Mouse (Mus musculus) MEL (cell line): ENCODE measurements around the gene Gm10073. TPM values are rescaled to one million over a fixed set of nuclear protein-coding genes. Genes with fewer than 3 reads are reported as not detected.

Source experiments
- DNase-seq: peaks from one replicate; pipeline ENCODE4 v3.0.0; 2011; ENCODE audit warnings: low read depth, low spot score
- H3K27ac ChIP-seq: 2 replicates; pipeline ENCODE4 v1.5.1; 2012; ENCODE audit warnings: low read depth, mild to moderate bottlenecking, control low read depth, low read length, moderate library complexity; ENCODE audit not compliant: control insufficient read depth
- H3K27me3 ChIP-seq, 2 experiments: fragments of 150-350 bp in 1 of 2; sonication (generic) in 1 of 2; 2 replicates each; pipeline ENCODE4 v1.6.1; 2012; ENCODE audit warnings: low read length in 2 of 2, mild to moderate bottlenecking in 2 of 2, improper control_type of control experiment in 1 of 2, moderate library complexity in 1 of 2; ENCODE audit not compliant: insufficient read depth in 2 of 2, control insufficient read depth in 1 of 2
- H3K36me3 ChIP-seq, 2 experiments: 2 replicates each; pipeline ENCODE4 v1.6.1; 2012 to 2014; ENCODE audit warnings: low read length in 2 of 2, improper control_type of control experiment in 1 of 2, inconsistent platforms in 1 of 2, mild to moderate bottlenecking in 1 of 2; ENCODE audit not compliant: insufficient read depth in 2 of 2, control insufficient read depth in 1 of 2
- H3K4me1 ChIP-seq, 2 experiments: fragments of 150-350 bp in 1 of 2; sonication (generic) in 1 of 2; 2 replicates each; pipeline ENCODE4 v1.6.1; 2012; ENCODE audit warnings: low read length in 2 of 2, improper control_type of control experiment in 1 of 2, mild to moderate bottlenecking in 1 of 2; ENCODE audit not compliant: insufficient read depth in 2 of 2, control insufficient read depth in 1 of 2
- H3K4me3 ChIP-seq, 2 experiments: fragments of 150-350 bp in 1 of 2; sonication (generic) in 1 of 2; 2 replicates each; pipeline ENCODE4 v1.5.1; 2012; ENCODE audit warnings: low read depth in 2 of 2, low read length in 2 of 2, mild to moderate bottlenecking in 2 of 2, moderate library complexity in 2 of 2, control low read depth in 1 of 2, improper control_type of control experiment in 1 of 2; ENCODE audit not compliant: control insufficient read depth in 1 of 2, insufficient read depth in 1 of 2
- H3K79me2 ChIP-seq: 2 replicates; pipeline ENCODE4 v1.6.1; 2012; ENCODE audit warnings: mild to moderate bottlenecking, low read length, moderate library complexity; ENCODE audit not compliant: control insufficient read depth, poor library complexity, insufficient read depth
- H3K9ac ChIP-seq: 2 replicates; pipeline ENCODE4 v1.6.1; 2012; ENCODE audit warnings: low read depth, mild to moderate bottlenecking, control low read depth, low read length, moderate library complexity; ENCODE audit not compliant: control insufficient read depth, poor library complexity, severe bottlenecking
- H3K9me3 ChIP-seq: fragments of 150-350 bp; sonication (generic); replicated peaks from 2 replicates; pipeline ENCODE4 v1.6.1; 2012; ENCODE audit warnings: mild to moderate bottlenecking, low read length, improper control_type of control experiment, moderate library complexity; ENCODE audit not compliant: insufficient read depth
- BHLHE40 ChIP-seq: IDR thresholded peaks from 2 replicates; pipeline ENCODE4 v1.6.1; 2012; ENCODE audit warnings: low read depth, mild to moderate bottlenecking, inconsistent platforms, low read length, improper control_type of control experiment, borderline replicate concordance
- CHD1 ChIP-seq: IDR thresholded peaks from 2 replicates; pipeline ENCODE4 v1.6.1; 2012; ENCODE audit warnings: low read depth, mild to moderate bottlenecking, inconsistent platforms, low read length, improper control_type of control experiment
- EP300 ChIP-seq, 2 experiments: IDR thresholded peaks; 2 replicates each; pipeline ENCODE4 v1.6.1; 2011; ENCODE audit warnings: improper control_type of control experiment in 2 of 2, low read length in 2 of 2, low read depth in 1 of 2, mild to moderate bottlenecking in 1 of 2
- GABPA ChIP-seq: IDR thresholded peaks from 2 replicates; pipeline ENCODE4 v1.6.1; 2012; ENCODE audit warnings: low read depth, mild to moderate bottlenecking, inconsistent platforms, low read length, improper control_type of control experiment, moderate library complexity
- HCFC1 ChIP-seq: IDR thresholded peaks from 2 replicates; pipeline ENCODE4 v1.6.1; 2012; ENCODE audit warnings: low read depth, mild to moderate bottlenecking, inconsistent platforms, low read length, improper control_type of control experiment, moderate library complexity
- JUND ChIP-seq: IDR thresholded peaks from 2 replicates; pipeline ENCODE4 v1.6.1; 2011; ENCODE audit warnings: low read depth, mild to moderate bottlenecking, improper control_type of control experiment, low read length
- MAX ChIP-seq: IDR thresholded peaks from 2 replicates; pipeline ENCODE4 v1.6.1; 2011; ENCODE audit warnings: low read length, improper control_type of control experiment
- MAZ ChIP-seq: IDR thresholded peaks from 2 replicates; pipeline ENCODE4 v1.6.1; 2012; ENCODE audit warnings: low read depth, mild to moderate bottlenecking, inconsistent platforms, low read length, improper control_type of control experiment
- MEF2A ChIP-seq: IDR thresholded peaks from 2 replicates; pipeline ENCODE4 v1.6.1; 2014; ENCODE audit warnings: low read depth, mild to moderate bottlenecking, inconsistent platforms, low read length, improper control_type of control experiment; ENCODE audit not compliant: poor library complexity, insufficient replicate concordance, severe bottlenecking; ENCODE audit errors: extremely low read depth
- MYC ChIP-seq: IDR thresholded peaks from 2 replicates; pipeline ENCODE4 v1.6.1; 2011; ENCODE audit warnings: low read depth, mild to moderate bottlenecking, low read length, improper control_type of control experiment, moderate library complexity
- NRF1 ChIP-seq: IDR thresholded peaks from 2 replicates; pipeline ENCODE4 v1.6.1; 2014; ENCODE audit warnings: low read depth, mild to moderate bottlenecking, inconsistent platforms, low read length, improper control_type of control experiment, moderate library complexity; ENCODE audit not compliant: poor library complexity, insufficient read depth, severe bottlenecking
- POLR2AphosphoS5 ChIP-seq: IDR thresholded peaks from 2 replicates; pipeline ENCODE4 v1.6.1; 2012; ENCODE audit warnings: low read depth, borderline replicate concordance, mild to moderate bottlenecking, inconsistent platforms, low read length, moderate library complexity, mixed read lengths
- RCOR1 ChIP-seq: IDR thresholded peaks from 2 replicates; pipeline ENCODE4 v1.6.1; 2012; ENCODE audit warnings: low read depth, mild to moderate bottlenecking, inconsistent platforms, low read length, improper control_type of control experiment
- SMC3 ChIP-seq: IDR thresholded peaks from 2 replicates; pipeline ENCODE4 v1.6.1; 2011; ENCODE audit warnings: low read depth, low read length, improper control_type of control experiment
- UBTF ChIP-seq: IDR thresholded peaks from 2 replicates; pipeline ENCODE4 v1.6.1; 2012; ENCODE audit warnings: low read depth, mild to moderate bottlenecking, inconsistent platforms, low read length, improper control_type of control experiment, moderate library complexity, borderline replicate concordance; ENCODE audit not compliant: insufficient read depth
- USF1 ChIP-seq: IDR thresholded peaks from 2 replicates; pipeline ENCODE4 v1.6.1; 2014; ENCODE audit warnings: low read depth, mild to moderate bottlenecking, inconsistent platforms, low read length, improper control_type of control experiment, moderate library complexity
- ZC3H11A ChIP-seq: IDR thresholded peaks from 2 replicates; pipeline ENCODE4 v1.6.1; 2012; ENCODE audit warnings: low read depth, mild to moderate bottlenecking, inconsistent platforms, low read length, improper control_type of control experiment
- ZMIZ1 ChIP-seq: IDR thresholded peaks from 2 replicates; pipeline ENCODE4 v1.6.1; 2012; ENCODE audit warnings: low read depth, mild to moderate bottlenecking, inconsistent platforms, low read length, improper control_type of control experiment, moderate library complexity
- ZNF384 ChIP-seq: IDR thresholded peaks from 2 replicates; pipeline ENCODE4 v1.6.1; 2012; ENCODE audit warnings: low read depth, mild to moderate bottlenecking, inconsistent platforms, low read length, improper control_type of control experiment
- polyA plus RNA-seq, 2 experiments: library from polyadenylated mRNA; stranded (reverse) in 1 of 2; unstranded in 1 of 2; fragments of >175 nt in 1 of 2; fragments of >200 nt in 1 of 2; gene quantifications; 2 replicates each; pipeline versions ENCODE4 v1.2.1 to v1.2.4; 2012; ENCODE audit warnings: low replicate concordance in 2 of 2, low read depth in 1 of 2; ENCODE audit not compliant: insufficient read length in 2 of 2, insufficient read depth in 1 of 2, missing spikeins in 1 of 2
- total RNA-seq: library from RNA; depleted of rRNA; stranded (reverse); fragments of 300-350 nt; gene quantifications from 2 replicates; pipeline ENCODE4 v1.2.3, GENCODE M21; 2012

The Gm10073 gene
- total and polyA plus RNA-seq, 3 experiments, result 71.2 to 188 TPM; not detected in 1

- no peak for TF ChIP-seq EP300 (IDR thresholded peaks at IDR 0.05; ENCODE audit: low read depth in 1 of 2, low read length in 2 of 2)
- no peak for TF ChIP-seq NRF1
Observed at GRCm38 (mm10) chr8:106586896-106587295, 13.6 kb upstream of the Gm10073 start (continued).

- Histone ChIP-seq H3K79me2 (no peaks in the 10 kb centered on the region), H3K27ac (no peak overlapping the region), H3K27me3 (peaks cover 0 to 5% of the 10 kb centered on the region in 2 experiments; a peak in 3 of 4 replicates), H3K4me1 (no peaks in the 10 kb centered on the region), H3K9ac (no peak overlapping the region), H3K9me3 (no peaks in the 10 kb centered on the region), H3K36me3 (no peaks in the 10 kb centered on the region), H3K4me3 (no peak overlapping the region)
- no peak for TF ChIP-seq MEF2A
- no peak for TF ChIP-seq BHLHE40
- TF ChIP-seq ZC3H11A, result no peak
- TF ChIP-seq JUND, result no peak
- TF ChIP-seq MAZ, result no peak
- no peak for TF ChIP-seq CHD1
- TF ChIP-seq HCFC1, result no peak
- no peak for TF ChIP-seq POLR2AphosphoS5
- no peak for TF ChIP-seq RCOR1
- TF ChIP-seq SMC3, result no peak
- no peak for TF ChIP-seq USF1
- TF ChIP-seq ZMIZ1, result no peak
- no peak for TF ChIP-seq UBTF
- no peak for TF ChIP-seq MAX
- TF ChIP-seq NRF1, result no peak
- TF ChIP-seq ZNF384, result no peak
- TF ChIP-seq MYC, result no peak
- no peak for TF ChIP-seq GABPA
- DNase-seq, result peak; percentile 10
Observed at GRCm38 (mm10) chr8:106585671-106586037, 12.4 kb upstream of the Gm10073 start.
